In the genomic region with DNA sequence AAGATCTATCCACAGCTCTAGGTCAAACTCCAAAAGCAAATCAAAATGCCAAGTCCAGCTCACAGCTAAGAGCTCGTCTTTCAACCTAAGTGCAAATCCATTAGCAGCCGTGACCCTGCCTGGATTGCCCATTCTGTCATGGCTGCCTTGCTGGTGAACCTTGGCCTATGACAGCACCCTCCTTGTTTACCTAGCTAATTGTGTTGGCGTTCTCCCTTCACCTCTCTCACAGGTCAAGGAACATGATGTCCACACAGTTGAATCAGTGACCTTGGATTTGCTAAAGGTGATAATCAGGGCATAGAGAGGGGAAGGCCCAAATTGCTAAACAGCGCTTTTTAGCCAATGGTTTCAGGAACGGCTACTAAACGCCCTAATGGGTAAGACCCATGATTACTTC, we compare ENCODE assay signal across 12 mouse cellular contexts.
"Had no signal": no experiment of that assay in that cellular context is flagged by ENCODE, and none has a peak within 500 bp of the region (broad histone marks: within the 10 kb centered on the region; RNA-seq: fewer than 3 reads in every experiment).

No protein-coding gene starts in this region.

- DNase-seq: lung, embryonic 14.5 days; lung, postnatal 10 days; lung, postnatal 4 days; right cerebral cortex, postnatal 14 days; thymus, adult 18-20 months; thymus, postnatal 14 days; thymus, postnatal 36 days had no signal

- H3K4me3 ChIP-seq: midbrain, embryonic 13.5 days; midbrain, embryonic 15.5 days; neural tube, embryonic 12.5 days had no signal

- H3K27ac ChIP-seq: liver, embryonic 14.5 days; midbrain, embryonic 13.5 days; midbrain, embryonic 15.5 days; neural tube, embryonic 12.5 days had no signal

- H3K36me3 ChIP-seq: midbrain, embryonic 13.5 days; midbrain, embryonic 15.5 days; neural tube, embryonic 12.5 days had no signal

- H3K9me3 ChIP-seq: midbrain, embryonic 13.5 days; midbrain, embryonic 15.5 days; neural tube, embryonic 12.5 days had no signal

- H3K9ac ChIP-seq: liver, embryonic 14.5 days; lung, embryonic 14.5 days; midbrain, embryonic 13.5 days; midbrain, embryonic 15.5 days; neural tube, embryonic 12.5 days had no signal

- H3K27me3 ChIP-seq: midbrain, embryonic 13.5 days; midbrain, embryonic 15.5 days; neural tube, embryonic 12.5 days had no signal

- ATAC-seq: midbrain, embryonic 13.5 days; midbrain, embryonic 15.5 days had no signal

- H3K4me2 ChIP-seq: lung, embryonic 14.5 days; midbrain, embryonic 11.5 days; midbrain, embryonic 13.5 days; midbrain, embryonic 15.5 days; neural tube, embryonic 12.5 days had no signal
